Mouse (Mus musculus) myocyte (in vitro differentiated cells): ENCODE data around the gene Ptgir. TPM values are rescaled to one million over a fixed set of nuclear protein-coding genes. Genes with fewer than 3 reads are reported as not detected.

ENCODE experiments used
- H3K27me3 ChIP-seq: one replicate; pipeline ENCODE4 v1.6.1; 2011; ENCODE audit not compliant: control insufficient read depth, insufficient read depth, insufficient read length
- H3K36me3 ChIP-seq: one replicate; pipeline ENCODE4 v1.6.1; 2011; ENCODE audit not compliant: control insufficient read depth, insufficient read depth
- H3K4me2 ChIP-seq: one replicate; pipeline ENCODE4 v1.6.1; 2011; ENCODE audit warnings: low read depth, control low read depth
- H3K4me3 ChIP-seq: one replicate; pipeline ENCODE4 v1.5.1; 2011; ENCODE audit warnings: mild to moderate bottlenecking, control low read depth, moderate library complexity
- H3K79me2 ChIP-seq: one replicate; pipeline ENCODE4 v1.6.1; 2011; ENCODE audit not compliant: control insufficient read depth, insufficient read depth
- H3ac ChIP-seq: one replicate; pipeline ENCODE4 v1.6.1; 2011; ENCODE audit not compliant: control insufficient read depth, insufficient read length
- CEBPB ChIP-seq: IDR thresholded peaks from 2 replicates; pipeline ENCODE4 v1.6.1; 2011; ENCODE audit warnings: mild to moderate bottlenecking, moderate library complexity; ENCODE audit not compliant: poor library complexity, insufficient read depth, severe bottlenecking
- E2F4 ChIP-seq: IDR thresholded peaks from one replicate; pipeline ENCODE4 v1.6.1; 2011; ENCODE audit warnings: mild to moderate bottlenecking, control low read depth, moderate library complexity; ENCODE audit not compliant: insufficient read depth
- MYOD1 ChIP-seq, 3 experiments: IDR thresholded peaks; one replicate each; pipeline ENCODE4 v1.6.1; 2011; ENCODE audit warnings: control low read depth in 2 of 3, low read depth in 2 of 3, mild to moderate bottlenecking in 2 of 3, moderate library complexity in 1 of 3; ENCODE audit not compliant: insufficient read length in 2 of 3, control insufficient read depth in 1 of 3
- MYOG ChIP-seq, 3 experiments: IDR thresholded peaks; one replicate each; pipeline ENCODE4 v1.6.1; 2011; ENCODE audit warnings: control low read depth in 2 of 3, low read depth in 2 of 3, mild to moderate bottlenecking in 2 of 3; ENCODE audit not compliant: insufficient read length in 2 of 3, control insufficient read depth in 1 of 3, insufficient read depth in 1 of 3
- POLR2A ChIP-seq: IDR thresholded peaks from one replicate; pipeline ENCODE4 v1.6.1; 2011; ENCODE audit warnings: low read depth, mild to moderate bottlenecking, control low read depth, moderate library complexity; ENCODE audit not compliant: insufficient read length
- POLR2AphosphoS2 ChIP-seq: IDR thresholded peaks from one replicate; pipeline ENCODE4 v1.6.1; 2011; ENCODE audit warnings: low read depth, control low read depth; ENCODE audit not compliant: insufficient read length
- REST ChIP-seq: IDR thresholded peaks from one replicate; pipeline ENCODE4 v1.6.1; 2011; ENCODE audit warnings: mild to moderate bottlenecking, control low read depth, moderate library complexity; ENCODE audit not compliant: insufficient read depth, insufficient read length
- SRF ChIP-seq: IDR thresholded peaks from one replicate; pipeline ENCODE4 v1.6.1; 2011; ENCODE audit warnings: low read depth; ENCODE audit not compliant: control insufficient read depth, insufficient read length
- TCF12 ChIP-seq: IDR thresholded peaks from one replicate; pipeline ENCODE4 v1.6.1; 2011; ENCODE audit warnings: mild to moderate bottlenecking, control low read depth; ENCODE audit not compliant: poor library complexity, insufficient read depth, severe bottlenecking
- TCF3 ChIP-seq: IDR thresholded peaks from one replicate; pipeline ENCODE4 v1.6.1; 2011; ENCODE audit warnings: low read depth, control low read depth; ENCODE audit not compliant: insufficient read length
- USF1 ChIP-seq: IDR thresholded peaks from one replicate; pipeline ENCODE4 v1.6.1; 2011; ENCODE audit warnings: low read depth, mild to moderate bottlenecking, control low read depth, moderate library complexity
- polyA plus RNA-seq: library from polyadenylated mRNA; unstranded; fragments of >200 nt; fragmentation: generic; extraction: Trizol; gene quantifications from one replicate; pipeline ENCODE4 v1.2.1, GENCODE M21; 2012; ENCODE audit warnings: missing spikeins

Ptgir gene
- polyA plus RNA-seq, 1 experiment, result 2.6 TPM

DNA sequence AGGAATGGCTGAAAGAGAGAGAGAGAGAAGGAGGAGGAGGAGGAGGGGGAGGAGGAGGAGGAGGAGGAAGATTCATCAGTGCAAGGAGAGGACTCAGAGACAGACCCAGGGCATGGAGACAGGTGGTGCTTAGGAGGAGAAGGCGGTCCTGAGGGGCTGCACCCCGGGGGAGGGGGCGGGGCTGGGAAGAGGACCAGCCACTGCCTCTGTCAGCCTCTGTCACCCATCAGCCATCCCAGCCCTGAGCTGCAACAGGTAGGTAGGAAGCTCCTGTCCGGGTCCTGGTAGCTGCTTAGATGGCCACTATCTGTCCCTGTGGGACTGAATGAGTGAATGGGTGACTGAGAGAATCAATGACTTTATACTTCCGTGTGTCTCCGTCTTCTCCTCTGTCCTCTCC, 12.7 kb upstream of the Ptgir start:
- TF ChIP-seq USF1 (no peak), SRF (no peak), MYOD1 (IDR thresholded peaks at IDR 0.05; ENCODE audit: control insufficient read depth in 1 of 3, insufficient read length in 2 of 3, low read depth in 2 of 3) (no peak), POLR2A (no peak)
- Histone ChIP-seq H3K36me3 (no peaks in the 10 kb centered on the region), H3K79me2 (no peaks in the 10 kb centered on the region), H3K4me3 (no peak overlapping the region), H3K4me2 (no peak overlapping the region), H3ac (no peak overlapping the region), H3K27me3 (no peaks in the 10 kb centered on the region)

DNA sequence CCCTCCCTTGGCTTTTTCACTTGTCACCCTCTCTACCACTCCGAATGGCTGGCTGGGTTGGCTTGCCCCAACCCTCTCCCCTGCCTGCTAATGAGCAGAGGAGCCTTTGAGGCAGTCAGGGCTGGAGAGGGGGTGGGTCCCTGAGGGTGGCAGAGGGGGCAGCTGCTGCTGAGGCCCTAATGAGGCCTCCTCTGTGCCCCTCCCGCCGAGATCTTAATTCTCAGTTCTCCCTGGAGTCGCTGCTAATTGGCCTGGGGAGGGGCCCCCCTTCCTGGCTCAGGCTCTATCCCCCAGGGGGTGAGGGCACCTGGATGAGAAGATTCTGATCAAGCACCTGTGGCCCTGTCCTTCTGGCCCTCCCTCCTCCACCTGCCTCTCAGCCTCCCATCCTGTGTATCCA, 12.0 kb upstream of the Ptgir start:
- no peaks in the 10 kb centered on the region for H3K27me3 ChIP-seq
- TF ChIP-seq E2F4 (no peak), SRF (no peak), CEBPB (no peak)
- H3ac ChIP-seq, result no peak overlapping the region
- no peaks in the 10 kb centered on the region for H3K79me2 ChIP-seq
- H3K4me3 ChIP-seq, result no peak overlapping the region
- no peak overlapping the region for H3K4me2 ChIP-seq
- H3K36me3 ChIP-seq, result no peaks in the 10 kb centered on the region

- no peak overlapping the region for H3ac ChIP-seq
- no peak overlapping the region for H3K4me3 ChIP-seq
- peak overlapping the region; percentile 62 for H3K4me2 ChIP-seq
- TF ChIP-seq POLR2A (no peak), MYOD1 (IDR thresholded peaks at IDR 0.05; ENCODE audit: control insufficient read depth in 1 of 3, insufficient read length in 2 of 3, low read depth in 2 of 3) (peak in 1 of 3 experiments; percentile 4), E2F4 (no peak), TCF12 (no peak), CEBPB (no peak), MYOG (IDR thresholded peaks at IDR 0.05; ENCODE audit: control insufficient read depth in 1 of 3, insufficient read depth in 1 of 3, insufficient read length in 2 of 3, low read depth in 2 of 3) (no peak), POLR2AphosphoS2 (peak; percentile 22), SRF (no peak), REST (no peak)
- H3K27me3 ChIP-seq, result no peaks in the 10 kb centered on the region
- H3K79me2 ChIP-seq, result no peaks in the 10 kb centered on the region
- H3K36me3 ChIP-seq, result no peaks in the 10 kb centered on the region
These were observed 11.3 kb upstream of the Ptgir start for GRCm38 (mm10) chr7:16895000-16895399.

DNA sequence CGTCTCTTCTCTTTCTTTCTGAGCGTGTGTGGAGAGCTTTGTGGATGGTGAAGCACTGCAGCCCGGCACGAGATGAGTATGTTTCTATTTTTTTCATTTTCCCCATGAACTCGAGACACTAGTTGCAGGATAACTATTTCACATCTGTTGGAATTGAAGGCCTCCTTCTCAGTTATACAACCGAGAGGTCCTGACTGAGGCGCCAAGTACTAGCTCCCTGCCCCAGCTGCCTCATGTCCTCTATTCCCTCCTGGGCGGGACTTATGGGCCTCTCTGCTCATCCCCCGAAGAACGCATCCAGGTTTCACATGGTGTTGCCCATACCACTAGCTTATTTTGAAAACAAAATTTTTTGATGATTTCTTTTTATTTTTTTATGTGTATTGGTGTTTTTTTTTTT, 10.8 kb upstream of the Ptgir start:
- Histone ChIP-seq H3K4me2 (peak overlapping the region; percentile 62), H3K36me3 (no peaks in the 10 kb centered on the region), H3K79me2 (no peaks in the 10 kb centered on the region), H3K27me3 (no peaks in the 10 kb centered on the region), H3K4me3 (no peak overlapping the region), H3ac (no peak overlapping the region)
- TF ChIP-seq SRF (no peak), POLR2AphosphoS2 (no peak), MYOD1 (IDR thresholded peaks at IDR 0.05; ENCODE audit: control insufficient read depth in 1 of 3, insufficient read length in 2 of 3, low read depth in 2 of 3) (no peak), CEBPB (no peak), E2F4 (no peak), MYOG (IDR thresholded peaks at IDR 0.05; ENCODE audit: control insufficient read depth in 1 of 3, insufficient read depth in 1 of 3, insufficient read length in 2 of 3, low read depth in 2 of 3) (no peak), TCF3 (no peak), TCF12 (no peak), USF1 (no peak)

- no peak for TF ChIP-seq REST
- TF ChIP-seq CEBPB, result 0 out of 2 replicates have a peak, but pooled peaks have one; percentile 7
- no peak for TF ChIP-seq POLR2A
- no peaks in the 10 kb centered on the region for H3K36me3 ChIP-seq
- no peak overlapping the region for H3K4me2 ChIP-seq
- H3K79me2 ChIP-seq, result no peaks in the 10 kb centered on the region
- no peak overlapping the region for H3ac ChIP-seq
- H3K27me3 ChIP-seq, result no peaks in the 10 kb centered on the region
- no peak overlapping the region for H3K4me3 ChIP-seq
These were observed 5.8 kb upstream of the Ptgir start for GRCm38 (mm10) chr7:16900526-16900925.

DNA sequence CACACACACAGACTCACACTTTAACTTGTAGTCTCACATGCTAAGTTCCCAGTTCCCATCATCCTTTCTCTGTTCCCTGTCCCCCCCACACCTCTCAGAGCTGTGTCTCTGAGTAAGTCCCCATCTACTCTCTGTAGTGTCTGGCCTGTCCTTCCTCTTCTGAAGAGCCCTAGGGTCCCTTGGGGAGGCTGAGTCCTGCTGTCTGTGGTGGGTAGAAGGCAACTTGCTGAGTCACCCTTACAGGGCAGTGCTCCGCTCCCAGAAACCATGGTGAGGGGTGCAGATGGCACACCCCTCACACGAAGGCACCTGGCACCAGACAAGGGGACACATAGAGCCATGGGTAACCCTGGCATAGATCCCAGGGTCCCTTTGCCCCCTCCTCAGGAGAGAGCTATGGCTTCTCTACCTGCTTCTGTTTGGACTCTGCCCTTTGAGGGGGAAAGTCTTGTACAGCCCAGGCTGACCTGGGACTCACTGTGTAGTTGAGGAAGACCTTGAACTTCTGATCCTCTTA, 2.8 kb upstream of the Ptgir start:
- Histone ChIP-seq H3K4me3 (no peak overlapping the region), H3ac (no peak overlapping the region), H3K4me2 (peak overlapping the region; percentile 52), H3K79me2 (peaks cover 3% of the 10 kb centered on the region), H3K36me3 (no peaks in the 10 kb centered on the region), H3K27me3 (no peaks in the 10 kb centered on the region)
- TF ChIP-seq TCF3, result no peak
- TF ChIP-seq SRF, result no peak
- no peak for TF ChIP-seq POLR2AphosphoS2
- TF ChIP-seq CEBPB, result no peak
- TF ChIP-seq REST, result no peak
- no peak for TF ChIP-seq MYOG (IDR thresholded peaks at IDR 0.05; ENCODE audit: control insufficient read depth in 1 of 3, insufficient read depth in 1 of 3, insufficient read length in 2 of 3, low read depth in 2 of 3)
- TF ChIP-seq MYOD1 (IDR thresholded peaks at IDR 0.05; ENCODE audit: control insufficient read depth in 1 of 3, insufficient read length in 2 of 3, low read depth in 2 of 3), result no peak
